Mouse (Mus musculus): ENCODE measurements around the gene Samd4.

The Samd4 gene

DNA sequence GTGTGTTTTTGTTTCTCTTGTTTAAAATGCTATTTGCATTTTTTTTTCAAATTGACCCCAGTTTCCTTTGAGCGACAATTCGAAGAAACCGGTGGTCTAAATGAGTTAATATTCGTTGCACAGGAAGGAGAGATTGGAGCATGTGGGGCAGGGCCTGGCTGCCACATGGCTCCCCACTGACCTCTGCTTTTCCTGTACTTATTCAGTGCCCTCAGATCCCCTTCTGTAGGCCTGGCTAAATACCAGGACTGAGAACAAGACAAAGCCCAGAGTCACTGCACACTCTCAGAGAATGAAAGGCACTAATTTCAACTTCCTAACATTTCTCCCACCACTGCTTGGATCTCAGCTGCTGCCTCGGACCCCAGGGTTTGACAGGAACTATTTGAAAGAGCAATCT, 182.4 kb downstream of the Samd4 start:
- in situ Hi-C loops (cut with MboI, MseI) = no loop called here

- in situ Hi-C loops (cut with MboI, MseI) = no loop called here
Measured at GRCm38 (mm10) chr14:47066901-47067300, 184.2 kb downstream of the Samd4 start.

DNA sequence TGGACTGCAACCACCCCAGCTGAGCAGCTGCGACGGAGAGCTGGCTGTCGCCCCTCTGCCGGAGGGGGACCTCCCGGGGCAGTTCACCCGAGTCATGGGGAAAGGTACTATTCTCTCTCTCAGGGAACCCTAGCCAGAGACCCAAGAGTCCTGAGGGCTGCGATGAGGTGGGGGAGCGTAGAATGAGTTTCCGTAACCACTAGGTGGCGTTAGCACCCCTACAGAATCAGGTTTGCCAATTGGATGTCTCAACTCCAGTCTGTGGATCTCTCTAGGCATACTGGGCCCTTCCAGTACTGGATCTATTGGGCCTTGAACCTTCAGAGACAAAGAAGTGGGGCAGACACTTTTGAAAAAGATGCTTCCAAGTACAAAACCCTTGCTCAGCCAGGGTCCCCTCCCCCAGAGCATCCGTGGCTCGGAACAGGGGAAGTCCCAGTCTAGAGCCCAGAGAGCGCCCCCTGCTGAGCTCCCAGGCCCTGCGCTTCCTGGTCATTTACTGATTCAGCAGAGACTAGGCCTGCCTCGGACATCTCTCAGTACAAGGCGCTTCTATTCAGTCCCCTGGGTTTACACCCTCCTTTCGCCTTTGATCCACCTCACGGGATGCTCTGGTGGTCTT, 191.5 kb downstream of the Samd4 start:
- in situ Hi-C loops (cut with MboI, MseI) = no loop called here

GRCm38 (mm10) chr14:47075010-47075677, 192.5 kb downstream of the Samd4 start:
- in situ Hi-C loops (cut with MboI, MseI) = no loop called here

DNA sequence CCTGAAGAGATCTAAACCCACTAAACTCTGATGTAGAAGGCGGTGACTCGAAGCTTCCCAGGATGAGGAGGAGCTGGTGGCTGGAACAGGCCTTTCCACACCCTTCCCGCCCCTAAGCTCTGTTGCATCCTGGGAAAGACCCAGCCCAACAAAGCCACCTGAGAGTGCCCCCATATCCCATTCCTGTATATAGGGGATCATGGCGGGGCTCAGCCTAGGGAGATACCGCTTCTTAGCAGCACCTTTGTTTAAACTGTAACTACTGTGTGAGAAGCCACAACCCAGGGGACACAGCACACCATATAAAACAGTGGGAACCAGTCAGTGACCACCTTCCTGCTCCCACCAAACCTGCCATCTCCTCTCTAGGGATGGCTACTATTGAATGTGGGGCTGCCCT, 193.2 kb downstream of the Samd4 start:
- in situ Hi-C loops (cut with MboI, MseI) = no loop called here

GRCm38 (mm10) chr14:47076956-47077575, 194.4 kb downstream of the Samd4 start:
- in situ Hi-C loops (cut with MboI, MseI) = no loop called here

GRCm38 (mm10) chr14:47077576-47077970, 194.9 kb downstream of the Samd4 start:
- in situ Hi-C loops (cut with MboI, MseI) = no loop called here

DNA sequence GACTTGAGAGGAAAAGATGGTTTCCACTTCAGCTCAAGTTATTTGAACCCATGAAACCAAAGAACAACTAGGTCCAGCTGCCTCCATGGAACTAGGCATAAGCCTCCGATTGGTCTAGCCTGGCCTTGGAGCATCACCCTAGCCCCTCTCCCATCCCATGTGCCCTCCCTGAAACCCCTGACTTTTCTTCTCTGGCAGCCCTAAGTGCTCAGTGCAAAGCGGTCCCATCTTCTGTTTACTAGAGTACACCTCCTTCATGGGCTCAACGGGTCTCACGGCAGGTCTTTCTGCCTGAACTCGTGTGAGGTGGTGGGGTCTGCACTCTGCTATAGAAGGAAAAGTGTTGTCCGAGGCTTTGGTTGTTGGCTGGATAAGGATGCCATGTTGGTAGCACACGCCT, 197.3 kb downstream of the Samd4 start:
- in situ Hi-C loops (cut with MboI, MseI) = loop anchor here (10.0 kb wide), 1 partner anchor 205 kb away; no protein-coding TSS in a partner anchor

DNA sequence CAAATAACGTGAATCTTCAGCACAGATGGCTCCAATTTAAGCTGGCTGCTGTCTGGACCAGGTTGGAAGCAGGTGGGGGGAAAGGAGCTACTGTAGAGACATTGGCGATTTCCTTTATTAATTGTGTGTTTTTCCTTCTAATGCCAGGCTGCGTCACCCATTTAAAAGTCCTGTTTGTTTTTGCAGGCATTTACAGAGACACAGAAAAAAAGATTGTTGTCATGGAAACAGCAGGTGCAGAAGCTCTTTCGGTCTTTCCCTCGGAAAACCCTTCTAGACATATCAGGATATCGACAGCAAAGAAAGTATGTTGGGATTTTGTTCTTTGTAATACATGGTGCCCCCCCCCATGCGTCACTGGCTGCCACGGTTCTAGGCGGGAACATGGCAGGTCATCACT, 200.7 kb downstream of the Samd4 start:
- in situ Hi-C loops (cut with MboI, MseI) = loop anchor here (10.0 kb wide), 1 partner anchor 209 kb away; no protein-coding TSS in a partner anchor

- in situ Hi-C loops (cut with MboI, MseI) = loop anchor here (10.0 kb wide), 1 partner anchor 209 kb away; no protein-coding TSS in a partner anchor
Measured at GRCm38 (mm10) chr14:47083838-47084237, 201.2 kb downstream of the Samd4 start.

DNA sequence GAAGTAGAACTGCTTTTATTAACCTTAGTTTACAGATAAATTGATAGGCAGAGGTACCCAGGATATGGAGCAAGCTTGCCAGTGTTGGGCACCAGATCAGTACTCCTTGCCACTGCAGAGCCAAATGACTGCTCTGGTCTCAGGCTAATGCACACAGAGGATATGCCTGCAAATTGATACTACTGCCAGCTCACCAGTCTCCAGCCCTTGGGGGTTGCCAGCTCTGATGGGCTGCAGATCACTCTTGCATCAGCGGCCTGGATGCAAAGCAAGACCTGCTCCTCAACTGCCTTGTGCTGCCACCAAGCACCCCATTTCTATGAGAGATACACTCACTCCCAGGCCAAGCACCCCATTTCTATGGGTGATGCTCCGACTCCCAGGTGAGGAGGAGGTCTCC, 202.0 kb downstream of the Samd4 start:
- in situ Hi-C loops (cut with MboI, MseI) = loop anchor here (10.0 kb wide), 1 partner anchor 210 kb away; no protein-coding TSS in a partner anchor

GRCm38 (mm10) chr14:47086123-47086522, 203.5 kb downstream of the Samd4 start:
- in situ Hi-C loops (cut with MboI, MseI) = loop anchor here (10.0 kb wide), 1 partner anchor 211 kb away; no protein-coding TSS in a partner anchor

DNA sequence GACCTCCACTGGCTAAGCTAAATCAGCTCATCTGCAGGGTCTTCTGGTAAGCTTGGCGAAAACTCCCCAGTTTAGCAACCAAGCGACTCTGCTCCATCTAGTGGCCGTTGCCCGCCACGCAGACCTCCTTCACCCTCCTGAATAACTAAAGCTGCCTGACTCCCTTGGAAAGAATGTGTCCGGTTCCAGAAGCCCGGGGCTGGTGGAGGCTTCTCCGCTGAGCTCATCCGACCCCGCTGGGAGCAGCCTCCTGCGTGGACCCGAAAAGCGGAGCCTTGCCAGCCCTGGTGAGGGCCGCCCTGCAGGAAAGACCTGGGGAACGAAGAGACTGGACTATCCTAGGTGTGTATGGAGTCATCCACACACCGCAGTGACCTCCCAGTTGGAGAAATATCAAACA, 204.1 kb downstream of the Samd4 start:
- in situ Hi-C loops (cut with MboI, MseI) = loop anchor here (10.0 kb wide), 1 partner anchor 212 kb away; no protein-coding TSS in a partner anchor

- in situ Hi-C loops (cut with MboI, MseI) = loop anchor here (10.0 kb wide), 1 partner anchor 212 kb away; no protein-coding TSS in a partner anchor
Measured at GRCm38 (mm10) chr14:47087182-47087581, 204.5 kb downstream of the Samd4 start.

GRCm38 (mm10) chr14:47087669-47088250, 205.1 kb downstream of the Samd4 start:
- in situ Hi-C loops (cut with MboI, MseI) = loop anchor here (10.0 kb wide), 1 partner anchor 213 kb away; no protein-coding TSS in a partner anchor

- in situ Hi-C loops (cut with MboI, MseI) = loop anchor here (10.0 kb wide), 1 partner anchor 214 kb away; no protein-coding TSS in a partner anchor
Measured at GRCm38 (mm10) chr14:47088339-47088738, 205.7 kb downstream of the Samd4 start.

- in situ Hi-C loops (cut with MboI, MseI) = loop anchor here (10.0 kb wide), 1 partner anchor 214 kb away; no protein-coding TSS in a partner anchor
Measured at GRCm38 (mm10) chr14:47089153-47089552, 206.5 kb downstream of the Samd4 start.

GRCm38 (mm10) chr14:47091908-47092307, 209.3 kb downstream of the Samd4 start:
- in situ Hi-C loops (cut with MboI, MseI) = no loop called here

DNA sequence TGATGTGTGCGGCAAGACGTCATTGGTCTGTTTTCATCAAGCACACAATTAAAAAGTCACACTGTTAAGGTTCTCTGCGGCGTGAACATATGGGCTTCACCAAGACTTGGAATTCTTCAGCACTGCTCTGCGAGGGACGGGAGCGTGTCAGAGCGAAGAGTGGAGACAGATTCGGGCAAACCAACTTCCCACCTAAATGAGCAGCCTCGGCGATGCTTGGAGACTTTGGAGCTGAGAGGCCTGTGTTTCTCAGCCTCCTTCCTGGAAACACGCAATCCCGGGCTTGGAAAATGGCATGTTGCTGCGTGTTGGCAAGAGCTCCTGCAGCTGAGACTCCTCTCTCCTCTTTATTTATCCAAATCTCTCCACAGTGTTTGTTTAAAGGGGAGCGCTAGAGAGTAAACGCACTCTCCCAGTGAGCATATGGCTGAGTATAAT, 210.7 kb downstream of the Samd4 start:
- in situ Hi-C loops (cut with MboI, MseI) = no loop called here

GRCm38 (mm10) chr14:47095036-47095435, 212.4 kb downstream of the Samd4 start:
- in situ Hi-C loops (cut with MboI, MseI) = no loop called here

DNA sequence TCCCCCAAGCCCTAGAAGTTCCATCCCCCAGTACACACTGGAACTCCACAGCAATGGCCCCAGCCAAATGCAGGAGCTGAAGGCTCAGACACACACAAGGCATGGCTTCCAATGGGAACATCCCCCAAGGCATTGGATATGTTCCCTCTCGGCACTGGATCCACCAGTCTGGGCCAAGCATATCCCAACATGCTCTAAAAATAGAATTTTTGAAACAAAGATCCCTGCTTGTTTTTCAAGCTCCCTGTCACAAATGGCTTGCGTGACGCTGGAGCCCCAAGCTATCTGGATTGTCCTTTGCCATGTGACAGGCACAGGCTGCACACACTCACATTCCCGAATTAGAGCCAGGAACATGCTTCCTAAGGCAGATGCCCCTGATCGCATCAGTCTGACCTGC, 213.7 kb downstream of the Samd4 start:
- in situ Hi-C loops (cut with MboI, MseI) = no loop called here
